In genomic region chr19:3631431-3631830, GRCm38 (mm10) we compare ENCODE assay signal across 32 mouse cellular contexts. TPM values are rescaled to one million over a fixed set of nuclear protein-coding genes. Genes with fewer than 3 reads are reported as not detected.
A peak's percentile ranks its signal among the peaks of the same experiment; 100 is the strongest.
DNase-seq lines count a peak whose midpoint lies in the region; ATAC-seq lines count a peak whose summit lies in the region.
"Had no signal": no experiment of that assay in that cellular context is flagged by ENCODE, and none has a peak within 500 bp of the region (broad histone marks: within the 10 kb centered on the region; RNA-seq: fewer than 3 reads in every experiment).

No protein-coding gene starts in this region.

- WGBS in hindbrain, embryonic 13.5 days: 85% methylated on average over 5 of the region's 5 CpGs
- WGBS in hindbrain, embryonic 16.5 days: 90% methylated on average over 5 of the region's 5 CpGs
- 83% methylated on average over 5 of the region's 5 CpGs for WGBS in stomach, embryonic 15.5 days

- H3K4me2 ChIP-seq in hindbrain, embryonic 13.5 days: no peak overlapping the region
- H3K4me2 ChIP-seq in hindbrain, embryonic 16.5 days (ENCODE audit: low read length): no peak overlapping the region
- no peak overlapping the region for H3K4me2 ChIP-seq in stomach, embryonic 15.5 days
- H3K4me2 ChIP-seq: embryonic facial prominence, embryonic 12.5 days; heart, embryonic 12.5 days; hindbrain, embryonic 14.5 days; neural tube, embryonic 15.5 days had no signal

- no peak for ATAC-seq in hindbrain, embryonic 13.5 days (ENCODE audit: low FRiP score)
- no peak for ATAC-seq in hindbrain, embryonic 16.5 days
- no peak for ATAC-seq in stomach, embryonic 15.5 days (ENCODE audit: insufficient read depth, low FRiP score, low read depth)
- ATAC-seq: CD4-positive, CD25-positive, alpha-beta regulatory T cell, adult 4 months; forebrain, embryonic 14.5 days; inflammation-experienced regulatory T-cells, adult 6 months had no signal

- peak; percentile 80 to 82 for DNase-seq in adrenal gland, postnatal 36 days
- no peak for DNase-seq in right cerebral cortex, adult 18-20 months
- no peak for DNase-seq in frontal cortex, postnatal 36 days (ENCODE audit: low spot score in 2 of 2)
- DNase-seq in right cerebral cortex, postnatal 4 days: no peak
- DNase-seq: cerebellum, adult 8-10 months; cerebellum, postnatal 25 days; gastrocnemius, adult 2 months; gastrocnemius, postnatal 36 days; heart, adult 18-20 months; heart, postnatal 4 days; kidney, adult 8-10 months; layer of hippocampus, adult 9-11 months; liver; lung, adult 2 months; lung, postnatal 10 days; midbrain, embryonic 14.5 days; retina, postnatal 1 day; thymus, adult 18-20 months; thymus, postnatal 25 days had no signal

- H3K4me3 ChIP-seq in hindbrain, embryonic 13.5 days: no peak overlapping the region
- H3K4me3 ChIP-seq in hindbrain, embryonic 16.5 days (ENCODE audit: low read length): no peak overlapping the region
- H3K4me3 ChIP-seq in stomach, embryonic 15.5 days (replicated peaks): no peak overlapping the region
- H3K4me3 ChIP-seq: embryonic facial prominence, embryonic 12.5 days; gastrocnemius, adult 2 months; heart, embryonic 12.5 days; neural tube, embryonic 15.5 days had no signal

- no peaks in the 10 kb centered on the region for H3K9me3 ChIP-seq in hindbrain, embryonic 13.5 days
- H3K9me3 ChIP-seq in hindbrain, embryonic 16.5 days (ENCODE audit: control insufficient read depth, low read length): no peaks in the 10 kb centered on the region
- no peaks in the 10 kb centered on the region for H3K9me3 ChIP-seq in stomach, embryonic 15.5 days
- H3K9me3 ChIP-seq: embryonic facial prominence, embryonic 12.5 days; heart, embryonic 12.5 days; neural tube, embryonic 15.5 days had no signal

- H3K4me1 ChIP-seq in hindbrain, embryonic 13.5 days (replicated peaks): 0 out of 2 replicates have a peak, but pooled peaks cover 5% of the 10 kb centered on the region
- H3K4me1 ChIP-seq in hindbrain, embryonic 16.5 days (ENCODE audit: control insufficient read depth, insufficient read depth, low read depth, low read length): no peaks in the 10 kb centered on the region
- no peaks in the 10 kb centered on the region for H3K4me1 ChIP-seq in stomach, embryonic 15.5 days
- H3K4me1 ChIP-seq: neural tube, embryonic 15.5 days had no signal

- no peaks in the 10 kb centered on the region for H3K27me3 ChIP-seq in hindbrain, embryonic 13.5 days
- no peaks in the 10 kb centered on the region for H3K27me3 ChIP-seq in hindbrain, embryonic 16.5 days (replicated peaks; ENCODE audit: control insufficient read depth, insufficient read depth, low read length)
- no peaks in the 10 kb centered on the region for H3K27me3 ChIP-seq in stomach, embryonic 15.5 days (replicated peaks)
- H3K27me3 ChIP-seq: embryonic facial prominence, embryonic 12.5 days; heart, embryonic 12.5 days; neural tube, embryonic 15.5 days had no signal

- no peak overlapping the region for H3K27ac ChIP-seq in hindbrain, embryonic 13.5 days
- no peak overlapping the region for H3K27ac ChIP-seq in hindbrain, embryonic 16.5 days (ENCODE audit: low read depth, low read length)
- peak overlapping the region; percentile 18; the same call in 1 of the 2 replicates for H3K27ac ChIP-seq in stomach, embryonic 15.5 days
- H3K27ac ChIP-seq: embryonic facial prominence, embryonic 12.5 days; gastrocnemius, adult 2 months; hindbrain, embryonic 14.5 days; kidney, postnatal 0 days; liver, embryonic 14.5 days; macrophage; neural tube, embryonic 15.5 days had no signal

- peaks cover 10% of the 10 kb centered on the region; the same call in 1 of the 2 replicates for H3K36me3 ChIP-seq in hindbrain, embryonic 13.5 days
- H3K36me3 ChIP-seq in hindbrain, embryonic 16.5 days (ENCODE audit: control insufficient read depth, insufficient read depth, low read length): no peaks in the 10 kb centered on the region
- H3K36me3 ChIP-seq in stomach, embryonic 15.5 days: peaks cover 41% of the 10 kb centered on the region
- H3K36me3 ChIP-seq: neural tube, embryonic 15.5 days had no signal

- peak overlapping the region; percentile 24; the same call in 1 of the 2 replicates for H3K9ac ChIP-seq in hindbrain, embryonic 13.5 days
- H3K9ac ChIP-seq in hindbrain, embryonic 16.5 days (ENCODE audit: low read depth, low read length): no peak overlapping the region
- no peak overlapping the region for H3K9ac ChIP-seq in stomach, embryonic 15.5 days
- H3K9ac ChIP-seq: embryonic facial prominence, embryonic 12.5 days; heart, embryonic 12.5 days; hindbrain, embryonic 14.5 days; liver, embryonic 14.5 days; neural tube, embryonic 15.5 days had no signal

RNA-seq across cellular contexts. Expression of gene Lrp5, which starts 54.9 kb away (rescaled TPM):
- polyA plus RNA-seq in hindbrain, embryonic 13.5 days (2015; fragmentation: Nextera tagmentation; extraction: Ambion mirVana): 1.4 and 2.0 TPM in 2 replicates
- polyA plus RNA-seq in hindbrain, embryonic 16.5 days (2015; fragmentation: Nextera tagmentation; extraction: Ambion mirVana): 1.3 and 1.5 TPM in 2 replicates
- 100 to 1,000 TPM in 1 of 2 experiments, 10 to 100 TPM in 1; 95.6 to 154 TPM for total RNA-seq in adrenal gland, postnatal 36 days (2021)
- 5.3 and 6.2 TPM in 2 replicates for polyA plus RNA-seq in stomach, embryonic 15.5 days (2015; fragmentation: Nextera tagmentation; extraction: Ambion mirVana)

RNA-seq across cellular contexts. Expression of gene Ppp6r3, which starts 55.9 kb away (rescaled TPM):
- 60.6 and 62.6 TPM in 2 replicates for polyA plus RNA-seq in hindbrain, embryonic 13.5 days (2015; fragmentation: Nextera tagmentation; extraction: Ambion mirVana)
- polyA plus RNA-seq in hindbrain, embryonic 16.5 days (2015; fragmentation: Nextera tagmentation; extraction: Ambion mirVana): 49.7 and 56.5 TPM in 2 replicates
- total RNA-seq in adrenal gland, postnatal 36 days (2021): 10 to 100 TPM; 92.7 to 98.6 TPM
- polyA plus RNA-seq in stomach, embryonic 15.5 days (2015; fragmentation: Nextera tagmentation; extraction: Ambion mirVana): 46.1 and 50.6 TPM in 2 replicates

Comparison
In these comparisons a context has a peak if more than half of its experiments do, and no peak if none do; other contexts are left out.
1. DNase-seq: peak in adrenal gland, postnatal 36 days (2 of 2); none in right cerebral cortex, adult 18-20 months (single experiment), frontal cortex, postnatal 36 days (0 of 2) and right cerebral cortex, postnatal 4 days (single experiment).